Mouse (Mus musculus) forebrain, embryonic 15.5 days (tissue): ENCODE results near the gene Hspa5. TPM values are rescaled to one million over a fixed set of nuclear protein-coding genes. Genes with fewer than 3 reads are reported as not detected.
"Not testable (repeated sequence)": the region's sequence is repeated elsewhere in the genome, so short reads cannot be mapped to it uniquely, and the experiment has no call there.

ENCODE experiments used
- ATAC-seq: fragments of 200-750 bp; cut with Nextera tagmentation; replicated peaks from 2 replicates; pipeline ENCODE4 v1.8.0; 2017; ENCODE audit warnings: mild to moderate bottlenecking, moderate TSS enrichment, moderate library complexity
- H3K27ac ChIP-seq: fragments of 300-500 bp; sonication (generic); replicated peaks from 2 replicates; pipeline ENCODE4 v1.5.1; 2015; ENCODE audit warnings: mild to moderate bottlenecking, inconsistent platforms
- H3K27me3 ChIP-seq: fragments of 300-500 bp; sonication (generic); 2 replicates; pipeline ENCODE4 v1.6.1; 2015; ENCODE audit warnings: inconsistent platforms
- H3K36me3 ChIP-seq: fragments of 300-500 bp; sonication (generic); 2 replicates; pipeline ENCODE4 v1.6.1; 2015; ENCODE audit warnings: mild to moderate bottlenecking, inconsistent platforms
- H3K4me1 ChIP-seq: fragments of 300-500 bp; sonication (generic); 2 replicates; pipeline ENCODE4 v1.6.1; 2015; ENCODE audit warnings: inconsistent platforms
- H3K4me2 ChIP-seq: fragments of 300-500 bp; sonication (generic); replicated peaks from 2 replicates; pipeline ENCODE4 v1.6.1; 2015; ENCODE audit warnings: mild to moderate bottlenecking, inconsistent platforms
- H3K4me3 ChIP-seq: fragments of 300-500 bp; sonication (generic); 2 replicates; pipeline ENCODE4 v1.5.1; 2015; ENCODE audit warnings: mild to moderate bottlenecking, inconsistent platforms
- H3K9ac ChIP-seq: fragments of 300-500 bp; sonication (generic); replicated peaks from 2 replicates; pipeline ENCODE4 v1.6.1; 2015; ENCODE audit warnings: mild to moderate bottlenecking, inconsistent platforms
- H3K9me3 ChIP-seq: fragments of 300-500 bp; sonication (generic); 2 replicates; pipeline ENCODE4 v1.6.1; 2016; ENCODE audit warnings: inconsistent platforms
- WGBS: fragments of 180-500 bp; shearing (Covaris S2); methylation state at CpG from one replicate; pipeline ENCODE4 v1.1.7; 2015; ENCODE audit warnings: mixed read lengths; 5-methylcytosine and 5-hydroxymethylcytosine counted together
- polyA plus RNA-seq: library from polyadenylated mRNA; unstranded; fragments of >200 nt; fragmentation: Nextera tagmentation; extraction: Ambion mirVana; gene quantifications from 2 replicates; pipeline ENCODE4 v1.2.1, GENCODE M21; 2015

The Hspa5 gene
- polyA plus RNA-seq, 1 experiment from 2014 or later, result 395 TPM

DNA sequence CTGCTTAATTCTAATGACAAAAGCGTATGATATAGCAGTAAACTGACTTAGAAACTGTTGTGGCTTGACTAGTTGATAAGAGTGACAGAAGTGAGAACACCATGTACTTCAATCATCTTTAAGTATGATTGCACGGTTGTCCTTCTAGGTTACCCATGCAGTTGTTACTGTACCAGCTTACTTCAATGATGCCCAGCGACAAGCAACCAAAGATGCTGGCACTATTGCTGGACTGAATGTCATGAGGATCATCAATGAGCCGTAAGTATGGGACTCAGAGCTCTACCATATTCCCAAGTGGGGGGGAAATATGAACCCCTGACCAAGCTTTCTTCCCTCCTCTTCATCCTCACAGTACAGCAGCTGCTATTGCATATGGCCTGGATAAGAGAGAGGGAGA lies 1.9 kb downstream of the Hspa5 start:
- ATAC-seq, result no peak
- Histone ChIP-seq H3K27ac (no peak overlapping the region), H3K36me3 (peaks cover 52% of the 10 kb centered on the region), H3K4me3 (peak overlapping the region; percentile 90), H3K4me1 (peaks cover 62% of the 10 kb centered on the region), H3K27me3 (no peaks in the 10 kb centered on the region), H3K9ac (no peak overlapping the region), H3K9me3 (no peaks in the 10 kb centered on the region), H3K4me2 (peak overlapping the region; percentile 55)
- 90% methylated on average over 4 of the region's 4 CpGs for WGBS

GRCm38 (mm10) chr2:34774493-34774892 lies 2.7 kb downstream of the Hspa5 start:
- H3K27me3 ChIP-seq, result no peaks in the 10 kb centered on the region
- WGBS, result 92% methylated on average over 6 of the region's 6 CpGs
- H3K36me3 ChIP-seq, result peaks cover 60% of the 10 kb centered on the region
- no peaks in the 10 kb centered on the region for H3K9me3 ChIP-seq
- peak overlapping the region; percentile 55; the same call in 1 of the 2 replicates for H3K4me2 ChIP-seq
- no peak overlapping the region for H3K4me3 ChIP-seq
- peaks cover 62% of the 10 kb centered on the region for H3K4me1 ChIP-seq
- H3K27ac ChIP-seq, result no peak overlapping the region
- ATAC-seq, result no peak
- no peak overlapping the region for H3K9ac ChIP-seq

DNA sequence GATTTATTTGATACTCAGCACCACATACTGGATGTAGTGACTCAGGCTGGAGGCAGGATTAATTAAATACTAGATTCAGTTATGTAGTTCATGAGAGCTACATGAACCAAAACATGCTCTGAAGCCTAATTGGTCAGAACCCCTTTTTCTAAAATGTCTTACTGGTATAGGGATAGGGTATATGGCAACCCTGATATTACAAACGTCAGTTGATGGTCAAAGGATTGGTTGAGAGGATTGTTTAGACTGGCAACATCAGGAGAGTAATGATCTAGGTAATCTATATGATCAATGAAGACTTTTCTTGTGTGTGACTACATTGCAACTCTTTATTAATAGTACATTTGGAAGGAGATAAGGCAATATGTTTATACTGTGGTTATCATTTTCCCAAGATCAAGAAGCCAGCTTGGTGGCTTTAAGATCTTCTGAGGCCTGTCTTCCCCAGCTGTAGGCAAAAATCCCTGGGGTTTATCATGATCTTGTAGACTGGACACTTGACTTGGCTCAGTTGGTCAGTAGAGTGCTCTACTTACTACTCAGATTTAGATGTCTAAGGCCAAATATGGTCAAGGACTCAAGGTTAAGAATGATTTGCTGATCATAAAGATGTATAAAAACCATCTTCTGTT lies 5.6 kb downstream of the Hspa5 start:
- Histone ChIP-seq H3K36me3 (peaks cover 80% of the 10 kb centered on the region), H3K4me3 (no peak overlapping the region), H3K27me3 (no peaks in the 10 kb centered on the region), H3K9me3 (no peaks in the 10 kb centered on the region), H3K9ac (no peak overlapping the region), H3K4me2 (0 out of 2 replicates have a peak overlapping the region, but pooled peaks have one; percentile 8), H3K4me1 (peaks cover 53% of the 10 kb centered on the region), H3K27ac (no peak overlapping the region)
- 65% methylated on average over 1 of the region's 1 CpGs for WGBS
- ATAC-seq, result no peak

DNA sequence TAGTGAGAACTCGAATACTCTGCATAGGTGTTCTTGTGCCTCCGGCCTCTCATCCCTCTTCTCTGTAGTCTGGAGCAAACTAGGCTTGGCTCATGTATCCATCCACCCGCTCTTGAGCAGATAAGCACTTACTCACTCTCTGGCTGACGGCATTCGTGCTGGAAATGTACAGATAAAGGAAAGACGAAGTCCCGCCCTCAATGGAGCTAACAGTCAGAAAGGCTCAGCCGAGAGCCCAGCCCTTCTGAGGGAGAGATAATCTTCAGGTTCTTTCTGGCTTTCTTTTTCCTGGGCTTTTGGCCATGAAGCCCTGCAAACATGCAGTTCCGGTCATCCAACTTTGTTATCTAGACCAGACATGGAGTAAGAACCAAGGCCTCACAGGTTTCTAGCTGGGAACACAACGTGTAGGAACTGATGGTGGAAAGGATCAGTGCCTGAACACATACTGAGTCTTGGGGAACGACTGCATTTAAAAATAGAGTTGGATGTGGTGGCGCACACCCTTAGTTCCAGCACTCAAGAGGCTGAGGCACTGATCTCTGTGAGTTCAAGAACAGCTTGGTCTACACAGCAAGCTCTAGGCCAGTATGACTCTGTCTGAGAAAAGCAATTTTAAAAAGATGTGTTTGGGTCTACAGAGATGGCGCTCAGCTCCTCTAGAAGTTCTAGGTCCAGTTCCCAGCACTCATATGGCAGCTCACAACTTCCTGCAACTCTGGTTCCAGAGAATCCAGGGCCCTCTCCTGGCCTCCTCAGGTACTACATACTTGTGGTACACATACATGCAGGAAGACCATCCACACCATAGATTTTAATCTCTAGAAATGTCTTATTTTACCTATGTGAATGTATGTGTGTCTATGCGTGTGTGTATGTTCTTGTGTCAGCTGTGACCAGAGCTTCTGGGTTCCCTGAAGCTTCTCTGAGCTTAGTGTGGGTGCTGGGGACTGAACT lies 11.6 kb downstream of the Hspa5 start:
- ATAC-seq, result no peak
- no peak overlapping the region for H3K27ac ChIP-seq
- no peak overlapping the region for H3K4me3 ChIP-seq
- no peaks in the 10 kb centered on the region for H3K27me3 ChIP-seq
- H3K4me1 ChIP-seq, result no peaks in the 10 kb centered on the region
- H3K4me2 ChIP-seq, result no peak overlapping the region
- no peaks in the 10 kb centered on the region for H3K9me3 ChIP-seq
- H3K36me3 ChIP-seq, result peaks cover 56% of the 10 kb centered on the region
- WGBS, result 93% methylated on average over 14 of the region's 14 CpGs
- no peak overlapping the region for H3K9ac ChIP-seq

GRCm38 (mm10) chr2:34784085-34784484 lies 12.3 kb downstream of the Hspa5 start:
- 78% methylated on average over 2 of the region's 2 CpGs for WGBS
- ATAC-seq, result no peak
- Histone ChIP-seq H3K4me2 (no peak overlapping the region), H3K4me1 (no peaks in the 10 kb centered on the region), H3K27me3 (no peaks in the 10 kb centered on the region), H3K36me3 (peaks cover 48% of the 10 kb centered on the region), H3K9me3 (no peaks in the 10 kb centered on the region), H3K27ac (no peak overlapping the region), H3K9ac (no peak overlapping the region), H3K4me3 (no peak overlapping the region)

GRCm38 (mm10) chr2:34790282-34790681 lies 18.5 kb downstream of the Hspa5 start:
- 92% methylated on average over 8 of the region's 8 CpGs for WGBS
- ATAC-seq, result no peak
- no peaks in the 10 kb centered on the region for H3K27me3 ChIP-seq

DNA sequence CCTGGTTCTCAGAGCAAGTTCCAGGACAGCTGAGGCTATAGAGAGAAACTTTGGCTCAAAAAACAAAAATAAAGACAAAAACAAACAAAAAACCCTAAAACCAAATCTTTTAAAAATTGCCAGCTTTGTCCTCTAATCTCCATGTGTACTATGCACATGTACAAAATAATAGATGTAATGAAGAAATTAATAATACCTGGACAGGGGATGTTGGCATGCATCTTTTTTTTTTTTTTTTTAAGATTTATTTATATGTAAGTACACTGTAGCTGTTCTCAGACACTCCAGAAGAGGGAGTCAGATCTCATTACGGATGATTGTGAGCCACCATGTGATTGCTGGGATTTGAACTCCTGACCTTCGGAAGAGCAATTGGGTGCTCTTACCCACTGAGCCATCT lies 20.8 kb downstream of the Hspa5 start:
- H3K4me3 ChIP-seq, H3K36me3 ChIP-seq, H3K4me2 ChIP-seq, H3K9ac ChIP-seq, H3K27me3 ChIP-seq, ATAC-seq, H3K4me1 ChIP-seq, H3K27ac ChIP-seq, H3K9me3 ChIP-seq: not testable (repeated sequence)
- WGBS, result 89% methylated on average over 2 of the region's 2 CpGs

More at GRCm38 (mm10) chr2:34790282-34790681, 18.5 kb downstream of the Hspa5 start:
- Histone ChIP-seq H3K9me3 (no peaks in the 10 kb centered on the region), H3K36me3 (peaks cover 2% of the 10 kb centered on the region; the same call in 1 of the 2 replicates), H3K27ac (no peak overlapping the region), H3K9ac (no peak overlapping the region), H3K4me1 (no peaks in the 10 kb centered on the region), H3K4me3 (no peak overlapping the region), H3K4me2 (no peak overlapping the region)

GRCm38 (mm10) chr2:34794511-34794910 lies 22.7 kb downstream of the Hspa5 start:
- Histone ChIP-seq H3K4me1 (peaks cover 6% of the 10 kb centered on the region), H3K27ac (no peak overlapping the region), H3K27me3 (no peaks in the 10 kb centered on the region), H3K9ac (no peak overlapping the region), H3K9me3 (no peaks in the 10 kb centered on the region), H3K36me3 (no peaks in the 10 kb centered on the region; the same call in 1 of the 2 replicates), H3K4me2 (no peak overlapping the region), H3K4me3 (no peak overlapping the region)
- WGBS, result 92% methylated on average over 2 of the region's 2 CpGs
- no peak for ATAC-seq

DNA sequence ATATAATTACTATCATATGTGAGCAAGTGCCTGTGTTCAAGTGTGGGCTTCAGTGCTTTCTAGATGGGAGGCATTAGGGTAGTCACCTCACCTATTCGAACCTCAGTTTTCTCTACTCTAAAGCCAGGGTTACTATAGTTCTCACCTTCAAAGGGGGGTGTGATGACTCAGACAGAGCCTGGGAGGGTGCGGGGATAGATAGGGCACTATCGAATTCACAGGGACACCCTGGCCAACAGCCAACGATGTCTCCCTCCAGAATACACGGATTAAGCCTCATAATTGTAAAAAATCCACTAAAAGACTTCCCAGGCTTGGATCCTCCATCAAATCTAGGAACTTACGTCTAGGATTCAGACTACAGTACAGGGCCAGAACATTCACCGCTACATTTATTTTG lies 23.7 kb downstream of the Hspa5 start:
- no peak overlapping the region for H3K4me2 ChIP-seq
- ATAC-seq, result no peak
- H3K4me3 ChIP-seq, result no peak overlapping the region
- 91% methylated on average over 7 of the region's 7 CpGs for WGBS
- no peak overlapping the region for H3K9ac ChIP-seq
- no peaks in the 10 kb centered on the region for H3K27me3 ChIP-seq
- no peaks in the 10 kb centered on the region; the same call in 1 of the 2 replicates for H3K36me3 ChIP-seq
- peaks cover 9% of the 10 kb centered on the region for H3K4me1 ChIP-seq
- H3K9me3 ChIP-seq, result no peaks in the 10 kb centered on the region
- no peak overlapping the region for H3K27ac ChIP-seq

GRCm38 (mm10) chr2:34799357-34800256 lies 27.8 kb downstream of the Hspa5 start, which contains the start of gene Rabepk:
Gene Rabepk (minus strand): TSS chr2:34799912.
- ATAC-seq, result peak; percentile 47
- Histone ChIP-seq H3K4me3 (peak within 1 kb of the TSS; percentile 55), H3K27ac (peak within 1 kb of the TSS; percentile 27; the same call in 1 of the 2 replicates), H3K36me3 (no peaks in the 10 kb centered on the region; the same call in 1 of the 2 replicates), H3K27me3 (no peaks in the 10 kb centered on the region), H3K4me1 (peaks cover 29% of the 10 kb centered on the region), H3K9ac (peak within 1 kb of the TSS; percentile 58), H3K9me3 (no peaks in the 10 kb centered on the region), H3K4me2 (peak within 1 kb of the TSS; percentile 70)
- 4% methylated on average over 44 of the region's 44 CpGs for WGBS

DNA sequence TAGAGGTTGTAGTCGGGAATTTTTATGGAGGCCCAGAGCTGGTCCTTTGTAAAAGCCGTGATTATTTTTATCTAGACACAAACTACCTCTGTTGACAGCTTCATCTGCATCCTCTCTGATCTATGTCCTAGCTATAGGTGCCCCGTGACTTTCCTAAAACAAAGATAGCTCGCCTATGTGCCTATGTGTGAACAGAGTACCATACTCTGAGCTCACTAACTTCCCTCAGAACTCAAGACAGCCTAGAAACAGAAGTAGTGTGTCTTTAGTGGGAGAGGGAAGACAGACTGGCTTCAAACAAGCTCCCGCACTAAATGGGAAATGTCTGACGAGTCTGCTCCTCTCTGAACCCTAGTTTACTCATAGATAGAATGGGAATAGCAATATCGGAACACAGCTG lies 28.6 kb downstream of the Hspa5 start:
- no peak for ATAC-seq
- Histone ChIP-seq H3K4me1 (peaks cover 33% of the 10 kb centered on the region), H3K27ac (no peak overlapping the region), H3K4me3 (no peak overlapping the region), H3K27me3 (no peaks in the 10 kb centered on the region), H3K9me3 (no peaks in the 10 kb centered on the region), H3K9ac (no peak overlapping the region), H3K36me3 (0 out of 2 replicates have a peak, but pooled peaks cover 2% of the 10 kb centered on the region), H3K4me2 (peak overlapping the region; percentile 70; the same call in 1 of the 2 replicates)
- WGBS, result 80% methylated on average over 7 of the region's 7 CpGs
